Mouse (Mus musculus): Measurements from ENCODE around the gene Cidec. TPM values are rescaled to one million over a fixed set of nuclear protein-coding genes. Genes with fewer than 3 reads are reported as not detected.

The Cidec gene
- 1,142 TPM for polyA plus RNA-seq (2014; fragmentation: Illumina TruSeq; extraction: RNeasy Lipid Tissue Mini Kit (QIAGEN cat#74804); ENCODE audit: low read depth, low replicate concordance)

DNA sequence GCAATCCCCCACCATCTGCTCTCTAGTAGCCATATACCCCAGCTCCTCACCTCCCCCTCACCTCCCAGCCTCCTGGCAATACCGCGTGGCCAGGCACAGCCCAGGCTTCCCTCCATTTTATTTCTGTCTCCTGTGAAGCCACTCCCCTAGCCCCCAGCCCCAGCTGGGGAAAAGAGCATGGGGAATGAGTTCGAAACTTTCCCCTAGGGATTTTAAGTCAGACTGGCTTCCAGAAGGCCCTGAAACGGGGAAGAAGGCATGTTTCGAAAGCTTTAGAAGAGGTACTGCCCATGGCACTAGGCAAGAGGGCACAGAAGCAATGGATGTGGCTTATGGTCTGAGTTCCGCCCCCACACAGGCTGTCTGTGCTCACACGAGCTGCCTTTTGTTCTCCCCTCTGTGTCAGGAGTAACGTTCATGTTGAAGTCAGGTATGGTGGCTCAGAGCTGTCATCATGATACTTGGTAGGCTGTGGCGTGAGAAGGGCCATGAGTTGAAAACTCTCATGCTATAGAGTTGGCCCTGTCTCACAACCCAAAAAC lies at the start of gene Cidec:
TSS of gene Cidec (minus strand) at position 97 of the 542 bp plus-strand sequence.

DNA sequence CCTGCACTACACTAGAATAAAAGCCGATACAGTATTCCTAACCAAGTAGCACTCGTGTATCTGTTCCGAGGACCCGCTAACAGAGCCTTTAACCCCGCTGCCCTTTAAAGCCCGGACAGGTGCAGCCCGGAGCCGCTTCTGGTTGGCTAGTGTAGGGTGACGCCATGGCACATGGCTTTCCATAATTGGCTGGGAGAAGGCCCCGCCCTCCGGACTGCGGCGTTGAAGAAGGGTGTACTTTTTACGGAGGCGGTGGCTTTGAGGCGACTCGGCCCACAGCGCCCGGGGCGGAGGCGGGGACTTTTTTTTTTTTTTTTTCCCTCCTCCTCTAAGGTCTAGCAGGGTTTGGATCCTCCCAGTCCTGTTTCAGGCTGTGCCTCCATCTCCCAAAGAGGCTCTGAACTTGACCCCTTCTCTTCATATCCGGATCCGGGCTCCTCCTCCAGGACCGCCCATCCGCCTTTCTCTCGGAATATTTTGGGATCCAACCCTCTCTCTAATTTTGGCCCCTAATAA lies 47.6 kb upstream of the Cidec start, which contains the start of gene Creld1:
TSS of gene Creld1 (plus strand) at position 198 of the 516 bp plus-strand sequence.

DNA sequence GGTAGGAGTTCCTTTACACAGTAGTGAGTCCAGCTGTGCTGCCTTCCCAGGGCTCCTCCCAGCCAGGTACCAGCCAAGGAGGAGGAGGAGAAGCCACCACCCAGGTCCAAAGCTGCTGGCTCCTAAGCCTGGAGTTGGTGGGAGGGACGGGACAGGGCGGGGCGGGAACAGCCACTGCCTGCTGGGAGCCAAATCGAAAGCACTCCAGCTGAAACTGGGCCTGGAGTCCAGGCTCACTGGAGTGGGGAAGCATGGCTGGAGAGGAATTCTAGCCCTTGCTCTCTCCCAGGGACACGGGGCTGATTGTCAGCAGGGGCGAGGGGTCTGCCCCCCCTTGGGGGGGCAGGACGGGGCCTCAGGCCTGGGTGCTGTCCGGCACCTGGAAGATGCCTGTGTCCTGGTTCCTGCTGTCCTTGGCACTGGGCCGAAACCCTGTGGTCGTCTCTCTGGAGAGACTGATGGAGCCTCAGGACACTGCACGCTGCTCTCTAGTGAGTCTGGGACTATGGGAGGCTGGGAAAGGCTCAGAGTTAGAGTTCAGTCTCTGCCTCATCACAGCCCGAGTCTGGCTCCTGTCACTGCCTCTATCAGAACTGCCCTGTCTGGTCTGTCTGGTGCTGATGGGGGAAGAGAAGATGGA lies 35.9 kb upstream of the Cidec start, which contains the start of gene Il17rc:
TSS of gene Il17rc (plus strand) at position 131 of the 640 bp plus-strand sequence.

DNA sequence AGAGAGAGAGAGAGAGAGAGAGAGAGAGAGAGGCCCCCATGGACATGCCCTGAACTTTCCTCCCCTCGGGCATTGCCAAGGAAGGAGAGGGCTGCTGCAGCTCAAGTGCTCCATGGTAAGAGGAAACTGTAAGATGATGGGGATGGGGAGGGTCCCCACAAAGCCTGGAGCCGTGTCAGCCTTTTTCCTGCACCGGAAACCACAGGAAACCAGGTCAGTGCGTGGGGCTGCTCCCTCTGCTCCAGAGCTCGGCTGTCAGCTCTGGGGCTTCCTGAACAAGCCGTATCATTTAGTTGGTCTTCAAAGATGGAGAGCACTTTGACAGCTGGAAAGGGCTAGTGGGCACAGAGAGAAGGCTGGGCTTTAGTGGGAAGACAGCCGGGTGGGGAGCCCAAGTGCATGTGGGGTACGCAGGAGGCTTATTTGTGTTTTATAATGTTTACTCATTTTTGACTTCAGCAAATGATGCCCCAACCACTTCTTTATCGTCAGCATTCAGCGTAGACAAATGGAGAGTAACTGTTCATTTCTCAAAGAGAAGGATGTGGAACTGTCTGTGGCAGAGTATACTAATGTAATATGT lies 22.5 kb upstream of the Cidec start, which contains the start of gene Il17re:
TSS of gene Il17re (plus strand) at position 533 of the 583 bp plus-strand sequence.

DNA sequence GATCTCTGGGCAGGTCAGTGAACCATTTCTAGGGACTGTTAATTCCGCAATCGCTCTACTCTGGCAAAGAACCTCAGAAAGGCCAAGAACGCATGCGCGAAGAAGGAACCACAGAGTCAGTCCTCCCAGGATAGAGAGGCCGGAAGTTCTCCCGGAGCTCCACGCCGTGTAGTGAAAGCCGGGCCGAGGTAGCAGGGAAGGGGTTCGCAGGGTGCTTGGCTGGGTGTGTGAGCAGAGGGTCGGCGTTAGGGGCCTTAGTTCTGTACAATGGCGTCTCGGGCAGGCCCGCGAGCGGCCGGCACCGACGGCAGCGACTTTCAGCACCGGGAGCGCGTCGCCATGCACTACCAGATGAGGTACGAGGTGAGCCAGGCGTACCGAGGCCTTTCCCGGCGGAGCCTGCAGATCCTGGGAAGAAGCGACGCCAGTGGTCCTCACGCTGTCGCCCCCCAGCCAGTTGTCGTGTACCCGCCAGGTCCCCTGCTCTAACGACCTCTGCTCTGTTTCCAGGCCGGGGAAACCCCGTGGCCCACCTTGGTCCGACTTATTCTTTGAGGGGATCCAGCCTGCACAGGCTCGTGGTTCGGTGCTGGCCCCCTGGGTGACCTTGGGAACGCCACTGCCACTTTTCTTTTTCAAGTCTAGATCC lies 7.0 kb upstream of the Cidec start, which contains the start of gene Jagn1:
TSS of gene Jagn1 (plus strand) at position 128 of the 649 bp plus-strand sequence.

DNA sequence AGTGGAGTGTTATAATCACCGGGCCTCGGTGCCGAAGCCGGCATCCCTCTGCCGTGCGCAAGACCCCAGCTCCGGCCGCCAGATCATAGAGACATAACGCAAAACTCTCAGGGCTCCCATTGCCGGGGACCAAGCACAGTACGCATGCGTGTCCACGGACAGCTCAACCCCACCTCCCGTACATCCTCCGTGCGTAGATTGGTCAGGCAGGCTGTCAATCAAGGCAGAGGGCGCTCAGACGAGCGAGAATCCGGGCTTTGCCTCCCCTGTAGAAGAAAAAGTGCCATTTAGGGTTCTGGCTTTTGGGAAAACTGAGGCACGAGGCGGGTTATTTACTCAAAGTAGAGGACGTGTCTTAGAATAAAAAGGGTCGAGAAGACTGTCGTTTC lies 16.4 kb downstream of the Cidec start, which contains the start of gene Rpusd3:
TSS of gene Rpusd3 (minus strand) at position 142 of the 389 bp plus-strand sequence.

DNA sequence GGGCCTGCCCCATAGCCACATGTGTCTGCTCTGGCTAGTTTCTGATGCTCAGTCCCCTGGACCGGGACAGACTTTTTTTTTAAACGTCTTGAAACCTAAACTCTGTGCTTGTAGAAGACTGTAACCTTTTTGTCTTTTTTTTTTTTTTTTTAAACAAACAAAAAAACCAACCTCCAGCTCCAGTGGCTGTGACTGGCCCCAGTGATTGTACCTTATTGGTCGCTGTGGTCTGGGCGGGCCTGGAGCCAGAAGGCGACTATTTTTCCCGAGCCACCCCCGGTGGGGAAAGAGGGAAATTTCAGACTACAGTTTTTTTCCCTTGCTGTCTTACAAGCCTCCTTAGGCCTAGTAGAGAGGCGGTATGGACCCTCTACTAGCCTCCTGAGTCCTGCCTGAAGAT lies 46.6 kb downstream of the Cidec start, which contains the start of gene Ttll3:
TSS of gene Ttll3 (plus strand) at position 301 of the 400 bp plus-strand sequence.

DNA sequence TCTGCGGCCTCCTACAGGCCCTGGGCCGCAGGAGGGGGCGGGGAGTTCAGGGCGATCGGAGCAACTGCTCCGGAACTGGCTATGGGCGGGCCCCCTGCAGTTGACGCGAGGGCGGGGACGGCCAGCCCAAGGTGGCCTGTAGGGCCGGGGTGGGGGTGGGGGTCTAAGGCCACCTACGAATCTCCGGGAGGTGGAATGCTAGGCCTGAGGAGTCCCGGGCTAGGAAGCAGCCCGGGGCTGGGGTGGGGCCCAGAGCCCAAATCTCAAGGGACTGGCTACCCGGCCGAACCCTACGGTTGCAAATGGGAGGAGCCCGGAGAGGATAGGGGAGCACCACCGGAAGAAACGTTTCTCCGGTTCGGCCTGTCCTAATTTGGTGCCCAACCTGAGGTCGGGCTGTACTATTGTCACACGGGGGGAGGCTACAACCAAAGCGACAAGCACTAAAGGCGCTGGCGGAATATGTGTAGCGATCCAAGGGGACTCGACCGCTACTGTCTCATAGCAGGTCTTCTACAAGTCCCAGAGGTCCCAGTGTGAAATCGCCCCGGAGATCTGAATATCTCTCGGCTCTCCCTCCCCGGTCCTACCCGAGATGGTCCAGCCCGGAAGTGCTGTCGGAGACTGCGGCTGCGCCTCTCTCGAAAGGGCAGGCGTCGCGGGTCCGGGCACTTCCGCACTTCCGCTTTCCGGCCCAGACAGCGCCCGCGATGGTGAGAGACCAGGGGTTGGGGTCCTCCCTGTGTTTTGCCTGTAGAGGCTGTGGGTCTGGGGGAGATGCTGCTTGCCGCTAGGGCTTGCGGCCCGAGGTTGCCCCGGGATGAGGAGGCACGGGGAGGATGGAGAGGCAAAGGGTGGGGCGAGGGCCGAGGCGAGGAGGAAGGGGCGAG lies 57.8 kb downstream of the Cidec start, which contains the start of the genes Tada3 and Arpc4:
TSS of gene Tada3 (minus strand) at position 388 of the 890 bp plus-strand sequence.
TSS of gene Arpc4 (plus strand) at position 620 of the 890 bp plus-strand sequence.

Other genes starting within 250 kb of the Cidec start
- 0.55 TPM for gene Lhfpl4, start 240.4 kb downstream of the Cidec start, polyA plus RNA-seq (2014; fragmentation: Illumina TruSeq; extraction: RNeasy Lipid Tissue Mini Kit (QIAGEN cat#74804); ENCODE audit: low read depth, low replicate concordance)
- gene Mtmr14, start 197.9 kb downstream of the Cidec start, polyA plus RNA-seq (2014; fragmentation: Illumina TruSeq; extraction: RNeasy Lipid Tissue Mini Kit (QIAGEN cat#74804); ENCODE audit: low read depth, low replicate concordance): 18.7 TPM
- gene Cpne9, start 153.5 kb downstream of the Cidec start, polyA plus RNA-seq (2014; fragmentation: Illumina TruSeq; extraction: RNeasy Lipid Tissue Mini Kit (QIAGEN cat#74804); ENCODE audit: low read depth, low replicate concordance): not detected
- 21.9 TPM for gene Brpf1, start 128.6 kb downstream of the Cidec start, polyA plus RNA-seq (2014; fragmentation: Illumina TruSeq; extraction: RNeasy Lipid Tissue Mini Kit (QIAGEN cat#74804); ENCODE audit: low read depth, low replicate concordance)
- gene Ogg1, start 108.8 kb downstream of the Cidec start, polyA plus RNA-seq (2014; fragmentation: Illumina TruSeq; extraction: RNeasy Lipid Tissue Mini Kit (QIAGEN cat#74804); ENCODE audit: low read depth, low replicate concordance): 13.8 TPM
- 62.0 TPM for gene Camk1, start 91.8 kb downstream of the Cidec start, polyA plus RNA-seq (2014; fragmentation: Illumina TruSeq; extraction: RNeasy Lipid Tissue Mini Kit (QIAGEN cat#74804); ENCODE audit: low read depth, low replicate concordance)
- 31.6 TPM for gene Tada3, start 57.9 kb downstream of the Cidec start, polyA plus RNA-seq (2014; fragmentation: Illumina TruSeq; extraction: RNeasy Lipid Tissue Mini Kit (QIAGEN cat#74804); ENCODE audit: low read depth, low replicate concordance)
- 109 TPM for gene Arpc4, start 57.6 kb downstream of the Cidec start, polyA plus RNA-seq (2014; fragmentation: Illumina TruSeq; extraction: RNeasy Lipid Tissue Mini Kit (QIAGEN cat#74804); ENCODE audit: low read depth, low replicate concordance)
- 8.6 TPM for gene Ttll3, start 46.5 kb downstream of the Cidec start, polyA plus RNA-seq (2014; fragmentation: Illumina TruSeq; extraction: RNeasy Lipid Tissue Mini Kit (QIAGEN cat#74804); ENCODE audit: low read depth, low replicate concordance)
- 27.3 TPM for gene Rpusd3, start 16.4 kb downstream of the Cidec start, polyA plus RNA-seq (2014; fragmentation: Illumina TruSeq; extraction: RNeasy Lipid Tissue Mini Kit (QIAGEN cat#74804); ENCODE audit: low read depth, low replicate concordance)
- gene Jagn1, start 6.8 kb upstream of the Cidec start, polyA plus RNA-seq (2014; fragmentation: Illumina TruSeq; extraction: RNeasy Lipid Tissue Mini Kit (QIAGEN cat#74804); ENCODE audit: low read depth, low replicate concordance): 50.6 TPM
- 10.4 TPM for gene Il17re, start 22.7 kb upstream of the Cidec start, polyA plus RNA-seq (2014; fragmentation: Illumina TruSeq; extraction: RNeasy Lipid Tissue Mini Kit (QIAGEN cat#74804); ENCODE audit: low read depth, low replicate concordance)
- 22.4 TPM for gene Il17rc, start 35.7 kb upstream of the Cidec start, polyA plus RNA-seq (2014; fragmentation: Illumina TruSeq; extraction: RNeasy Lipid Tissue Mini Kit (QIAGEN cat#74804); ENCODE audit: low read depth, low replicate concordance)
- 41.7 TPM for gene Creld1, start 47.5 kb upstream of the Cidec start, polyA plus RNA-seq (2014; fragmentation: Illumina TruSeq; extraction: RNeasy Lipid Tissue Mini Kit (QIAGEN cat#74804); ENCODE audit: low read depth, low replicate concordance)
- not detected for gene Prrt3, start 66.2 kb upstream of the Cidec start, polyA plus RNA-seq (2014; fragmentation: Illumina TruSeq; extraction: RNeasy Lipid Tissue Mini Kit (QIAGEN cat#74804); ENCODE audit: low read depth, low replicate concordance)
- 68.1 TPM for gene Emc3, start 95.9 kb upstream of the Cidec start, polyA plus RNA-seq (2014; fragmentation: Illumina TruSeq; extraction: RNeasy Lipid Tissue Mini Kit (QIAGEN cat#74804); ENCODE audit: low read depth, low replicate concordance)
- gene Fancd2, start 95.9 kb upstream of the Cidec start, polyA plus RNA-seq (2014; fragmentation: Illumina TruSeq; extraction: RNeasy Lipid Tissue Mini Kit (QIAGEN cat#74804); ENCODE audit: low read depth, low replicate concordance): 1.2 TPM
- 1.1 TPM for gene Fancd2os, start 165.0 kb upstream of the Cidec start, polyA plus RNA-seq (2014; fragmentation: Illumina TruSeq; extraction: RNeasy Lipid Tissue Mini Kit (QIAGEN cat#74804); ENCODE audit: low read depth, low replicate concordance)
- 147 TPM for gene Brk1, start 169.0 kb upstream of the Cidec start, polyA plus RNA-seq (2014; fragmentation: Illumina TruSeq; extraction: RNeasy Lipid Tissue Mini Kit (QIAGEN cat#74804); ENCODE audit: low read depth, low replicate concordance)
- gene Vhl, start 188.2 kb upstream of the Cidec start, polyA plus RNA-seq (2014; fragmentation: Illumina TruSeq; extraction: RNeasy Lipid Tissue Mini Kit (QIAGEN cat#74804); ENCODE audit: low read depth, low replicate concordance): 27.4 TPM
- gene Irak2, start 202.7 kb upstream of the Cidec start, polyA plus RNA-seq (2014; fragmentation: Illumina TruSeq; extraction: RNeasy Lipid Tissue Mini Kit (QIAGEN cat#74804); ENCODE audit: low read depth, low replicate concordance): 39.1 TPM

Data from adipose tissue, adult 10 weeks (tissue).